Mouse (Mus musculus) embryonic facial prominence, embryonic 12.5 days (tissue): ENCODE data around the gene Slc40a1. TPM values are rescaled to one million over a fixed set of nuclear protein-coding genes. Genes with fewer than 3 reads are reported as not detected.

Experiments used
- ATAC-seq: fragments of 200-750 bp; cut with Nextera tagmentation; 2 replicates; pipeline ENCODE4 v1.8.0; 2017; ENCODE audit not compliant: insufficient number of reproducible peaks, insufficient read depth, low FRiP score, low TSS enrichment
- H3K27ac ChIP-seq: fragments of 300-500 bp; sonication (generic); 2 replicates; pipeline ENCODE4 v1.5.1; 2016; ENCODE audit warnings: mild to moderate bottlenecking
- H3K27me3 ChIP-seq: fragments of 300-500 bp; sonication (generic); 2 replicates; pipeline ENCODE4 v1.6.1; 2016; ENCODE audit warnings: mild to moderate bottlenecking, moderate library complexity
- H3K36me3 ChIP-seq: fragments of 300-500 bp; sonication (generic); 2 replicates; pipeline ENCODE4 v1.6.1; 2016; ENCODE audit warnings: mild to moderate bottlenecking
- H3K4me1 ChIP-seq: fragments of 300-500 bp; sonication (generic); 2 replicates; pipeline ENCODE4 v1.6.1; 2016
- H3K4me2 ChIP-seq: fragments of 300-500 bp; sonication (generic); replicated peaks from 2 replicates; pipeline ENCODE4 v1.6.1; 2016; ENCODE audit warnings: mild to moderate bottlenecking, moderate library complexity
- H3K4me3 ChIP-seq: fragments of 300-500 bp; sonication (generic); 2 replicates; pipeline ENCODE4 v1.5.1; 2016; ENCODE audit warnings: mild to moderate bottlenecking
- H3K9ac ChIP-seq: fragments of 300-500 bp; sonication (generic); 2 replicates; pipeline ENCODE4 v1.6.1; 2016; ENCODE audit warnings: mild to moderate bottlenecking, moderate library complexity
- H3K9me3 ChIP-seq: fragments of 300-500 bp; sonication (generic); 2 replicates; pipeline ENCODE4 v1.6.1; 2016; ENCODE audit warnings: mild to moderate bottlenecking, moderate library complexity
- WGBS: fragments of 180-500 bp; shearing (Covaris S2); methylation state at CpG from one replicate; pipeline ENCODE4 v1.1.7; 2016; 5-methylcytosine and 5-hydroxymethylcytosine counted together
- polyA plus RNA-seq: library from polyadenylated mRNA; unstranded; fragments of >200 nt; fragmentation: Nextera tagmentation; extraction: Ambion mirVana; gene quantifications from 2 replicates; pipeline ENCODE4 v1.2.1, GENCODE M21; 2016

The Slc40a1 gene
- polyA plus RNA-seq, result 16.4 and 17.8 TPM in 2 replicates

DNA sequence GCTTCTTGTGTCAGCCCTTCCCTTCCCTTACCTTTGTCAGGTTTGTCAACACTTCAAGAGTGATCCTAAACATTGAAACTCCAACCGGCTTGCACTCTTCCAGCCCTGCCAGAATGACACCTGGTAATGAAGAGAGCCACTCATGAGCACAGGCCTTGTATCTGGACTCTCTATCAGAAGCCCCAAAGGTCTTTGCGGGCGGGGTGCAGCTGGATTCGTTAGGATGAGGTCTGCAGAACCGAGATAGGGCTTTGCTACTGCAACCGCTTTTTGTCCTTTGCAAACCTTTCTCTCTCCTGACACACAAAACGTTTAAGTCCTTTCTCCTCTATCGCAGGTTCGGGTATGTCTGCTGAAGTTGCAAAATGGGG is at the start of gene Slc40a1:
Slc40a1 (minus strand) TSS at position 131 of the 371 bp plus-strand sequence.
- WGBS, result 11% methylated on average over 9 of the region's 9 CpGs
- peak within 1 kb of the TSS; percentile 52 for H3K9ac ChIP-seq

DNA sequence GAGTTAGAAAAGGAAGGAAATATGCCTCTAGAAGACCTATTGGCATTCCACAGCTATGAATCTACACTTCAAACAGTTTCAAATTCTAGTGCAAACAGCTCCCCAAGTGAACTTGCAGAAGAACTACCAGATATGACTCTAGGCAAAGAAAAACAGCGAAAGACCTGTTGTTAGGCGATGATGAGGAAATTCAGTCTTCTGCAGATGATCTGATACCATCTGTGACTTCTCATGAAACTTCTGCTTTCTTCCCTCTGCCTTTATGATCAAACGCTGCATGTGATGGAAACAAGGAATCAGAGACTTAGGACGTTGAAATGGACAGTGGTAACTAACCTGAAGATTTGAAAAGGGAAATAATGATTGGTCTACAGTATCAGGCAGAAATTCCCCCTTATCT is 45.0 kb upstream of the Slc40a1 start:
- no peak for ATAC-seq
- 83% methylated on average over 4 of the region's 4 CpGs for WGBS
- Histone ChIP-seq H3K4me3 (no peak overlapping the region), H3K27ac (no peak overlapping the region), H3K36me3 (no peaks in the 10 kb centered on the region), H3K4me1 (no peaks in the 10 kb centered on the region), H3K27me3 (no peaks in the 10 kb centered on the region), H3K9ac (no peak overlapping the region), H3K9me3 (no peaks in the 10 kb centered on the region), H3K4me2 (no peak overlapping the region)

More for the DNA sequence above, at the start of gene Slc40a1:
- H3K9me3 ChIP-seq, result no peaks in the 10 kb centered on the region
- H3K27me3 ChIP-seq, result peaks cover 17% of the 10 kb centered on the region
- H3K27ac ChIP-seq, result 0 out of 2 replicates have a peak within 1 kb of the TSS, but pooled peaks have one; percentile 4
- peak within 1 kb of the TSS; percentile 68 for H3K4me3 ChIP-seq
- no peaks in the 10 kb centered on the region for H3K4me1 ChIP-seq
- H3K36me3 ChIP-seq, result no peaks in the 10 kb centered on the region
- no peak for ATAC-seq
- H3K4me2 ChIP-seq, result peak within 1 kb of the TSS; percentile 85

DNA sequence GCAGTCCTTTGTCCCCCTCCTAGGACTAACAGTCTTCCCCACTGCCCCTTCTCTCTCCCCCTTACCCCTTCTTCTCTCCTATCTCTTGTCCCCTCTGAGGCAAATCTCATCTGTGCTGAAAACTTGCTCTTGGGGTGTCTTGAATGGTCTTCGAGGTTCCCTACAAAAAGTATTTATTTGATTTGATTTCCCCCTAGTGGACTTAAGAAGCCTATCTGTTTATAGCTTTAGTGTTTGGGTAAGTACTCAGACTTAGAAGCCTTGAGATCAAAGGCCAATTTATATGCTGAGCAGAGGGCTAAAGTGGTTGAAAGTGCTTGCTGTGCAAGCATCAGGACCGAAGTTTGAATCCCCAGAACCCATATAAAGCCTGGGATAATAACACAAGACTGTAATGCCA is 22.7 kb upstream of the Slc40a1 start:
- Histone ChIP-seq H3K4me1 (no peaks in the 10 kb centered on the region), H3K36me3 (no peaks in the 10 kb centered on the region), H3K27me3 (no peaks in the 10 kb centered on the region), H3K4me2 (no peak overlapping the region), H3K27ac (no peak overlapping the region), H3K4me3 (no peak overlapping the region), H3K9me3 (no peaks in the 10 kb centered on the region), H3K9ac (no peak overlapping the region)
- ATAC-seq, result no peak
- WGBS, result 67% methylated on average over 2 of the region's 2 CpGs

DNA sequence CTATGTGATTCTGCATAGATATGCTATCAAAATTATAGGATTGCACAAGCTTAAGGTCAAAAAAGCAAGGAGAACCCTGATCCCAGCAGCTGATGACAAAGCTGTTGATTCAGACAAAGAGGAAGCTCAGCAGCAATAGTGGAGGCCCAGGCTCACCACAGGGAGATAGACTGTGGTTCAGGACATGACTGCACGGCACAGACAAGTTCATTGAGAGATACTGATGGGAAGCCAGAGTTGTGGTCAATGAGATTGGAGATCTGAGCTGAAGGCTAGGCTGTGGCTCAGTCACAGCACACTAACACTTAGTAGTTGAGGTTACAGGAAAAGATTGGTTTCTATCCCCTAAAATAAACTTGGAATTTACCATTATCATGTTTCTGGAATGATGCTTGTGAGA is 21.5 kb upstream of the Slc40a1 start:
- Histone ChIP-seq H3K27ac (no peak overlapping the region), H3K4me2 (no peak overlapping the region), H3K36me3 (no peaks in the 10 kb centered on the region), H3K4me1 (no peaks in the 10 kb centered on the region), H3K4me3 (no peak overlapping the region), H3K9ac (no peak overlapping the region), H3K27me3 (no peaks in the 10 kb centered on the region), H3K9me3 (no peaks in the 10 kb centered on the region)
- WGBS, result 68% methylated on average over 1 of the region's 1 CpGs
- ATAC-seq, result no peak

DNA sequence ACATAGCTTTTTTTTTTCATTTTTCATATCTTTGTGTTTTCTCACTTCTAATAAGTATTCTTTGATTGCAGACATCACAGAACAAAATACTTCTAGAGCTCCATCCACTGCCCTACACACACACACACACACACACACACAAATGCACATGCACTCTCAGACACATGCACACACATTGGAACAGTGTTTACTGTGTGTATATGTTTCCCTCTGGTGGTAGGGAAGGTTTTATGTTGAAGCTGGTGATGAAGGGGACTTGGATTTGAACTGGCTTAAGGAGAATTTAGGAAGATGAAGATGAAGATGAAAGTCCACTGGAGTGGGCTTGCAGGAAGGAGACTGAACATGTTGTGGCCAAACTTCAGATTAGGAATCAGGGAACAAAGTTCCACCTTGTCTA is 4.8 kb upstream of the Slc40a1 start:
- H3K4me3 ChIP-seq, result no peak overlapping the region
- peaks cover 12% of the 10 kb centered on the region for H3K27me3 ChIP-seq
- no peak overlapping the region for H3K9ac ChIP-seq
- H3K36me3 ChIP-seq, result no peaks in the 10 kb centered on the region
- H3K4me2 ChIP-seq, result no peak overlapping the region
- H3K27ac ChIP-seq, result no peak overlapping the region
- H3K9me3 ChIP-seq, result no peaks in the 10 kb centered on the region
- ATAC-seq, result no peak
- no peaks in the 10 kb centered on the region for H3K4me1 ChIP-seq

DNA sequence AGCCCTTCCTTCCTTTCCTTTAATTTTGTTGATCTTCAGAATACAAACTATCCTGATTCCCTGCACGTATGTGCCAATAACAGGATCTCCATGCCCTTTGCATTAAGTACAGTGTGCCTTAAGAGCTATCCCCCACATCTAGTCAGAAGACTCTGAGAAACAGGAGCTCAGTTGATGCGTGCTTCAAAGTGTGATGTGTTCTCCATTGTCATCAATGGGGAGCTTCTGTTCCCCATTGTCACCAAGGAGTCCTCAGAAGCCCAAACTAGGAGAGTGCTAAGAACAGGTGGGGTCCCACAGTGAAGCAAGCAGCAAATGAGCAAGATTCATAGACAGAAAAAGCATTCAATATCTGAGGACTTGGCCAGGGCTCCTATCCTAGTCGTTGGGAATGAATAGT is 588 bp upstream of the Slc40a1 start:
- 40% methylated on average over 3 of the region's 3 CpGs for WGBS
- H3K4me2 ChIP-seq, result no peak overlapping the region
- peaks cover 17% of the 10 kb centered on the region for H3K27me3 ChIP-seq
- no peak overlapping the region for H3K27ac ChIP-seq
- H3K4me1 ChIP-seq, result no peaks in the 10 kb centered on the region
- H3K4me3 ChIP-seq, result no peak overlapping the region
- H3K9me3 ChIP-seq, result no peaks in the 10 kb centered on the region
- no peaks in the 10 kb centered on the region for H3K36me3 ChIP-seq
- no peak for ATAC-seq
- H3K9ac ChIP-seq, result no peak overlapping the region

DNA sequence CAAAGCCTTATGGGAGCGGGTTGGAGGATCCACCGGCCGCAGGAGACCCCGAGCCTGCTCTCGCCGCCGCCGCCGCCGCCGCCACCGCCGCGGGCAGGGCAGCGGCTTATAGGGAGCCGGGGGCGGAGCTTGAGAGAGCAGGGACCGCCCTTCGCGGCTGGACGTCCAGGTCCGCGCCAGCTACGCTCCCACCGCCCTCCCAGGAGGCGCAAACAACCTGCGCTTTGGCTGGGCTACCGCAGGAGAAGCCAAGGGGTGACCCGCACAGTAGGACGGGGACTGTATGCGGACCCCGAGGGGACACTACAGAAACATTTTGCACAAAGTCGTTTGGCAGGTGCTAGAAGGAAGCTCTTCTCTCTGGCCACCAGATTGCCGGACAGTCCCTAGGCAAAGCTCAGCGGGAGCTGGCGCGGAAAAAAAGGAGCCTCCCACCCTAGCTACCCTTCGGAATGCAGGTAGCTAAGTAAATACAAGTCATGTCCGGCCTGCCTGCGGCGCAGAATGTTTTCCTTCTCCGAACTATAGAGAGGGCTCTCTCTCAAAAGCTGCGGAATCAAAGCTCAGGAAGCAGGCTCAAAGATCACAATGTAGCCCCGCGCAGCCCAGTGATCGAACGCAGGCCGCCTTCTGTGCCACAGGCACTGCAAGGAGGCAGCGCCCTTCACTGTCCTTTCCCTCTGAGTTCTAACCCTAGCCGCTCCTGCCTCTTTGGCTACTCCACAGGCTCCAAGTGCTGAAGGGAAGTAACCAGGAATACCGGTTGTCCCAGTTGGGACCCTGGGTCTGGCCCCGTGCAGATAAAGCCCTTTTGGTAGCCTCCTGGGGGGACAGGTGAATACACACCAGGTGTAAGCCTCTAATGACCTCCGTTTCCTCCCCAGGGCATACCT is 577 bp downstream of the Slc40a1 start:
- under 1% methylated on average over 52 of the region's 53 CpGs for WGBS
- ATAC-seq, result peak; percentile 96
- H3K27me3 ChIP-seq, result peaks cover 17% of the 10 kb centered on the region
- peak overlapping the region; percentile 85 for H3K4me2 ChIP-seq
- 0 out of 2 replicates have a peak overlapping the region, but pooled peaks have one; percentile 4 for H3K27ac ChIP-seq
- no peaks in the 10 kb centered on the region for H3K36me3 ChIP-seq
- no peaks in the 10 kb centered on the region for H3K4me1 ChIP-seq
- no peaks in the 10 kb centered on the region for H3K9me3 ChIP-seq
- H3K9ac ChIP-seq, result peak overlapping the region; percentile 52
- H3K4me3 ChIP-seq, result peak overlapping the region; percentile 68

DNA sequence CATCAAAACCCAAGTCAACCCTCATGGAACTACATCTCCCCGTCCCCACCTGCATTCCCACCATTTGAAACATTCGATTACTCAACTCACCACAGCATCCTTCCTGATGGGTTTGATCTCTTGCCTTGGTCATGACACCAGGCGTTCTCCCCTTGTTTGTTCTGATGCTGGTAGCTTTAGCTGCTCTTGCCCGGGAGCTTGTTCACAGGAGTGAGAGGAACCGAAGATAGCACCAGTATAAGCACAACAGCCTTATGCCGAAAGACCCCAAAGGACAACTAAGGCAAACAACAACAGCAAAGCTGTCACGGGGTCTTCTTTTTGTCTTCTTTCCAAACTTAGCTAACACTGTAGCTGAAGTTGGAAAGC is 1.2 kb downstream of the Slc40a1 start:
- H3K4me1 ChIP-seq, result no peaks in the 10 kb centered on the region
- no peaks in the 10 kb centered on the region for H3K36me3 ChIP-seq
- no peaks in the 10 kb centered on the region for H3K9me3 ChIP-seq
- 0 out of 2 replicates have a peak, but pooled peaks have one; percentile 37 for ATAC-seq
- H3K4me3 ChIP-seq, result peak overlapping the region; percentile 68
- peak overlapping the region; percentile 52 for H3K9ac ChIP-seq
- no peak overlapping the region for H3K27ac ChIP-seq
- H3K27me3 ChIP-seq, result peaks cover 17% of the 10 kb centered on the region
- H3K4me2 ChIP-seq, result peak overlapping the region; percentile 85
- WGBS, result 10% methylated on average over 7 of the region's 7 CpGs

DNA sequence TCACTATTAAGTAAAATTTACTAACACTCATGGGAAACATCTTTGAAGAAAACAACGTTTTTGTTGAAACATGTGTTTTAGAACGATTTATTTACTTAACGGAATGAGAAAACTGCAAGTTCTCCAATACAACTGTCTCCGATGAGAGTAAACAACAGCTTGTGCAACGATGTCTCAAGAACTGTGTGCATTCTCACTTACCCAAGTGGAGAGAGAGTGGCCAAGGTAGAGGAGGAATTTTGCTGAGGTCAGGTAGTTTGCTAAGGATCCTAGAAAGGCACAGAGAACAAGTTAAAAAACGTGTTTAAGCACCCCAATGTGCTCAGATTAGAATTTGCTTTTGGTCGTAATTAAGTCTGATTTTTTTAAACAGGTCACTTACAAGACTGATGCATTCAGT is 1.8 kb downstream of the Slc40a1 start:
- Histone ChIP-seq H3K4me3 (no peak overlapping the region; the same call in 1 of the 2 replicates), H3K9me3 (no peaks in the 10 kb centered on the region), H3K36me3 (no peaks in the 10 kb centered on the region), H3K9ac (no peak overlapping the region), H3K27me3 (peaks cover 17% of the 10 kb centered on the region), H3K4me2 (no peak overlapping the region), H3K27ac (no peak overlapping the region), H3K4me1 (no peaks in the 10 kb centered on the region)
- no peak for ATAC-seq
- 67% methylated on average over 7 of the region's 7 CpGs for WGBS

DNA sequence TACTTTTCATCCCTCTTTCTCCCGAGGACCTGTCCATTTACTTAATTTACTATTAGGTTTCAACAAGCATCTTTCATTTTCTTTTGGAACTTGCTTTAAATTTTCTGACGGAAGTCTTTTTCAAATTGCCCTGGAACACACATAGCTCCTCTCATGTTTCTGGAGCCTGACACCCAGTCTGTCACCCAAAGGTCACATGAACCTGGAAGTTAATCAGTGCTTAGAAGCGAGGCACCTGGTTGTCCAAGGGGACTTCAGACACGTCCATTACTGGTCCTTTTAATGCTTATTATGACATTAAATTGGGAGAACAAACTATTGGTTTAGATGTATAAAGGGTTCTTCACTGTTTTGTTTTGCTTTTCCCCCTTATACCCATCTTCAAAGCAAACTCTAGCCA is 3.0 kb downstream of the Slc40a1 start:
- no peak overlapping the region for H3K4me2 ChIP-seq
- H3K27me3 ChIP-seq, result peaks cover 17% of the 10 kb centered on the region
- no peaks in the 10 kb centered on the region for H3K4me1 ChIP-seq
- H3K36me3 ChIP-seq, result no peaks in the 10 kb centered on the region
- no peak overlapping the region for H3K27ac ChIP-seq
- no peak overlapping the region for H3K9ac ChIP-seq
- WGBS, result 57% methylated on average over 4 of the region's 4 CpGs
- no peaks in the 10 kb centered on the region for H3K9me3 ChIP-seq
- ATAC-seq, result no peak
- H3K4me3 ChIP-seq, result no peak overlapping the region

DNA sequence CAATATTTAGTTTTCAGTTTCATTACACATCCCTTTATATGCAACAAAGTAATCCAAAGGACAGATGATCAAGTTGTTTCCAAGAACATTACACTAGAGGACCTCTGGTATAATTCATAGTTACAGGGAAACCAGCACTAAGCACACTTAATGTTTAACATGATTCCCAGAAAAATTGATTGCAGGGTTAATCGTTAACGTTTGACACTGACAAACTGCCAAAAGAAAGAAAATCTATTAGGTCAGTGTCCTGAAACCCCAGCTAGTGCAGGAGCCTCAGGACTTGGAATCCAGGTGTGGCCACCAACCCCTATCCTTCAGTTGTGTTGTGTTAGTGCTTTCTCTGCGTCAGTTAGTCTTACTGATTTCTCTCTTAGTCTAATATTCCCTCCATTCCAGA is 5.6 kb downstream of the Slc40a1 start:
- H3K27me3 ChIP-seq, result peaks cover 1% of the 10 kb centered on the region; the same call in 1 of the 2 replicates
- H3K4me1 ChIP-seq, result no peaks in the 10 kb centered on the region
- H3K9ac ChIP-seq, result no peak overlapping the region
- no peak for ATAC-seq
- WGBS, result 91% methylated on average over 3 of the region's 3 CpGs
- no peaks in the 10 kb centered on the region for H3K36me3 ChIP-seq
- H3K4me2 ChIP-seq, result no peak overlapping the region
- no peak overlapping the region for H3K27ac ChIP-seq
- no peak overlapping the region for H3K4me3 ChIP-seq
- no peaks in the 10 kb centered on the region for H3K9me3 ChIP-seq

DNA sequence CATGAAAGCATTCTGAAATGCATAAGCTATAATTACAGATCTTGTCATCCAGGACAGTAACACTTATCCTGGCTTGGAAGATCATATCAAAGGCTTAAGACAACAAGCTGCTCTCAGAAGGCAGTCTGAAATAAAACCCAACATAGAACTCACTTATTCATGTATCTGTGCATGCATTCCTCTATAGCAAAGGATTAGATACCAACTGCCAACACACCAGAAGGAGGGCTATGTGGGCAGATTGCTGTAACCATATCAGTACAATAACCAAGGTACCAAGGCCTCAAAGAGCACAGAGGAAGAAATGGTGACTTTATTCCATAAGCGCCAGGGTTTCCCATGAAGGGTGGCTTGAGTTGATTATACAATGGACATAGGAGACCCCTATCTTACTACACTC is 6.6 kb downstream of the Slc40a1 start:
- no peak overlapping the region for H3K4me2 ChIP-seq
- H3K27ac ChIP-seq, result no peak overlapping the region
- H3K4me3 ChIP-seq, result no peak overlapping the region
- no peaks in the 10 kb centered on the region for H3K27me3 ChIP-seq
- H3K9ac ChIP-seq, result no peak overlapping the region
- no peak for ATAC-seq
- no peaks in the 10 kb centered on the region for H3K4me1 ChIP-seq
- no peaks in the 10 kb centered on the region for H3K9me3 ChIP-seq
- no peaks in the 10 kb centered on the region for H3K36me3 ChIP-seq
- 92% methylated on average over 1 of the region's 1 CpGs for WGBS
